Mouse (Mus musculus): Measurements from ENCODE around the gene Frmd4a.

DNA sequence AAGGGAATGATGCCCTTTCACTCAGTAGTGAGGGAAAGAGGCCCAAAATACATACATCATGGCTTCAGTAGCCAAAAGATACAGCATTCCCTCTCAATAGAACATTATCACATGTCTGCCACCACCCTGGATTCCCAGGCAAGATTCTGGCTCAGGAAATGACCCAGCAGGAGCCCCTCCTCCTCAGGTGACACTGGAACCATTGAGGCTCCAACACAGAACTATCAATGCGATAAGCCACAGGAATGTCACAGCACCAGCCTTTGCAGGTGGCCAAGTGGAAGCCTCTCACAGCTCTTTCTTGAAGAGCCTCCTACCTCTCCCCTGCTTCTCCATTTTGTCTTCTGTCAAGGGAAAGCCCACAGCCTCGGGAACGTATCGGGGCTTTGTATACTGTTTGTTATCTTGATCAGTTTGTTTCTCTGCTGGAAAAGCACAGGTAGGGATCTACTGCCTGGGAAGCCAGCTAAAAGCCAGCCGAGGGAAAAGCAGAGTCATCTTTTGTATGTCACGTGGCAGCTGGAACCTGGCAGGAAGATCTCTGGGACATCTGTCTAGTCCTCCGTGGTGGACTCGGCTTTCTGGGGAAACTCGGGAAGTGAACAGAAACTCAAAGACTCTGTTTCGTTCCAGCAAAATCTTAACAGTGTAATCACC is 491.6 kb downstream of the Frmd4a start:
- TF ChIP-seq GATA1 (IDR thresholded peaks at IDR 0.05; ENCODE audit: borderline replicate concordance, low read length) (no peak), FLI1 (IDR thresholded peaks at IDR 0.05; ENCODE audit: low read length) (no peak)
